Mouse (Mus musculus) intestine, postnatal 0 days (tissue): ENCODE data around the gene Aco1. TPM values are rescaled to one million over a fixed set of nuclear protein-coding genes. Genes with fewer than 3 reads are reported as not detected.

Source experiments
- ATAC-seq: fragments of 200-750 bp; cut with Nextera tagmentation; 2 replicates; pipeline ENCODE4 v1.8.0; 2017; ENCODE audit warnings: mild to moderate bottlenecking, moderate TSS enrichment, moderate library complexity
- H3K27ac ChIP-seq: fragments of 300-500 bp; sonication (generic); 2 replicates; pipeline ENCODE4 v1.5.1; 2014; ENCODE audit warnings: mild to moderate bottlenecking, low read depth, low read length, moderate library complexity
- H3K27me3 ChIP-seq: fragments of 300-500 bp; sonication (generic); replicated peaks from 2 replicates; pipeline ENCODE4 v1.6.1; 2014; ENCODE audit warnings: low read length, mixed read lengths; ENCODE audit not compliant: control insufficient read depth, insufficient read depth
- H3K36me3 ChIP-seq: fragments of 300-500 bp; sonication (generic); 2 replicates; pipeline ENCODE4 v1.6.1; 2014; ENCODE audit warnings: mild to moderate bottlenecking, moderate library complexity; ENCODE audit not compliant: control insufficient read depth, insufficient read depth
- H3K4me1 ChIP-seq: fragments of 300-500 bp; sonication (generic); replicated peaks from 2 replicates; pipeline ENCODE4 v1.6.1; 2014; ENCODE audit warnings: antibody characterized with exemption, low read length, mixed read lengths; ENCODE audit not compliant: control insufficient read depth, insufficient read depth
- H3K4me2 ChIP-seq: fragments of 300-500 bp; sonication (generic); replicated peaks from 2 replicates; pipeline ENCODE4 v1.6.1; 2014; ENCODE audit warnings: low read depth, mild to moderate bottlenecking, moderate library complexity
- H3K4me3 ChIP-seq: fragments of 300-500 bp; sonication (generic); 2 replicates; pipeline ENCODE4 v1.5.1; 2014; ENCODE audit warnings: low read depth, low read length
- H3K9ac ChIP-seq: fragments of 300-500 bp; sonication (generic); 2 replicates; pipeline ENCODE4 v1.6.1; 2014; ENCODE audit warnings: mild to moderate bottlenecking, low read depth, low read length
- H3K9me3 ChIP-seq: fragments of 300-500 bp; sonication (generic); 2 replicates; pipeline ENCODE4 v1.6.1; 2016; ENCODE audit warnings: mixed run types; ENCODE audit not compliant: control insufficient read depth
- CTCF ChIP-seq: sonication (generic); IDR thresholded peaks from 2 replicates; pipeline ENCODE4 v1.5.1; 2016; ENCODE audit warnings: low read depth, mild to moderate bottlenecking, control low read depth, antibody characterized with exemption, moderate library complexity
- WGBS: fragments of 180-500 bp; shearing (Covaris S2); extraction: QIAGEN DNeasy Blood & Tissue Kit; methylation state at CpG from one replicate; pipeline ENCODE4 v1.1.7; 2014; 5-methylcytosine and 5-hydroxymethylcytosine counted together
- polyA plus RNA-seq: library from polyadenylated mRNA; unstranded; fragments of >200 nt; fragmentation: Nextera tagmentation; extraction: Ambion mirVana; gene quantifications from 2 replicates; pipeline ENCODE4 v1.2.1, GENCODE M21; 2015

The Aco1 gene
- polyA plus RNA-seq, 1 experiment from 2014 or later = 55.6 TPM

- ATAC-seq = no peak
These were observed 75.5 kb downstream of the Aco1 start for GRCm38 (mm10) chr4:40218382-40218781.

DNA sequence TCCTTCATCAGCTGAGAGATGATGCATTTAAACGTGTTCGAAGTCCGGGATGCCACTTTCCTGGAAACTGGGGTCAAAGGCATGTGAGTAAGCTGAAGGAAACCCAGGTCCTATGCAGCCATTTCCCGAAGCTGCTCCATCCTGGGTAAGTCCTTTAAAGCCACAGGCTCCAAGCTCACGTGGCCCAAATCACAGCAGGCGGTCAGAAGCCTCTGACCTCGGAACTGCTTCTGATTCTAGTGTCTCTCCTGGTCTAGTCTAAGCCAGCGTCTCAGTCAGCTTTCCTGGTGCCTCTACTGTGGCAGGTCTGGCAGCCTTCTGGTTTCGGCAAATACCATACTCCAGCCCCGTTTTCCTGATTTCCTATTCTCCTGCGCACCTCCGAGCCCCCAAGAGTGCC is 77.6 kb downstream of the Aco1 start:
- H3K9me3 ChIP-seq = no peaks in the 10 kb centered on the region
- ATAC-seq = no peak
- H3K9ac ChIP-seq = no peak overlapping the region
- H3K4me1 ChIP-seq = no peaks in the 10 kb centered on the region
- WGBS = 40% methylated on average over 12 of the region's 12 CpGs
- no peak for TF ChIP-seq CTCF
- no peak overlapping the region for H3K4me3 ChIP-seq
- H3K27me3 ChIP-seq = no peaks in the 10 kb centered on the region
- H3K4me2 ChIP-seq = no peak overlapping the region
- H3K27ac ChIP-seq = no peak overlapping the region
- peaks cover 55% of the 10 kb centered on the region for H3K36me3 ChIP-seq

More at GRCm38 (mm10) chr4:40218382-40218781, 75.5 kb downstream of the Aco1 start:
- H3K4me2 ChIP-seq = no peak overlapping the region
- peaks cover 49% of the 10 kb centered on the region for H3K36me3 ChIP-seq
- no peaks in the 10 kb centered on the region for H3K27me3 ChIP-seq
- no peak overlapping the region for H3K4me3 ChIP-seq
- H3K9me3 ChIP-seq = no peaks in the 10 kb centered on the region
- WGBS = 73% methylated on average over 7 of the region's 7 CpGs
- no peak overlapping the region for H3K27ac ChIP-seq
- no peaks in the 10 kb centered on the region for H3K4me1 ChIP-seq
- peak; percentile 76 for TF ChIP-seq CTCF
- H3K9ac ChIP-seq = no peak overlapping the region

DNA sequence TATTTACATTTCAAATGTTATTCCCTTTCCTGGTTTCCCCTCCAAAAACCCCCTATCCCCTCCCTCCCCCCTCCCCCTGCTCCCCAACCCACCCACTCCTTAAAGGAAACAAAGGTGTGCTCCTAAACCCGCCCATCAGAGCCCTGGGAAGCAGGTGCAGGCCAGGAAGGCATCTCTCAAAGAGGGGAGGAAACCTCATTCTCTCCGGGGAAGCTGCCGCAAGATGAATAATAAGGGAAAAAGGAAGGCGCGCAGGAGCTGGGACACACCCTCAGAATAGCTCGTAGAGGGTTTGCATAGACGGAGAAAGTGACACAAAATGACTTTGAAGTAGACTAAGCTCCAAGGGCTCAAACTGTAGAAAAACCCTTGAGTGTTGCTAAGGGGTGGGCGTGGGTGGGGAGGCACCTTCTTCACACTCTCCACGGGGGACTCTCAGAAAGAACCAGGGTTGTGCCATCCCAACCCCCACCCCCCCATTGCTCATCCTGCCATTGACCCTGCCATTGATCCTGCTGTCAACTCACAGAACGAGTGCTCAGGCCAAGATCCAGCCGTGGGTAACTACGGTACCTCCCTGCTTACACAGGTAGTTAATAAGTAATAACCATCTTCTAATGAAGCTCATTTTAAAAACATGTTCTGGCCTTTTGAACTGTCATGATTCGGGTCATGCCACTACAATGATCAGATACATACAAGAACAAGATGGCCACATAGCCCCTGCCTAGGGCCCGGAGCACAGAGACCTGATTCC is 78.3 kb downstream of the Aco1 start:
- H3K27ac ChIP-seq = no peak overlapping the region
- 24% methylated on average over 14 of the region's 14 CpGs for WGBS
- no peak overlapping the region for H3K9ac ChIP-seq
- no peaks in the 10 kb centered on the region for H3K4me1 ChIP-seq
- H3K4me3 ChIP-seq = no peak overlapping the region
- no peaks in the 10 kb centered on the region for H3K27me3 ChIP-seq
- peaks cover 62% of the 10 kb centered on the region for H3K36me3 ChIP-seq
- no peak overlapping the region for H3K4me2 ChIP-seq
- H3K9me3 ChIP-seq = no peaks in the 10 kb centered on the region
- no peak for TF ChIP-seq CTCF
- peak; percentile 51; the same call in 1 of the 2 replicates for ATAC-seq

DNA sequence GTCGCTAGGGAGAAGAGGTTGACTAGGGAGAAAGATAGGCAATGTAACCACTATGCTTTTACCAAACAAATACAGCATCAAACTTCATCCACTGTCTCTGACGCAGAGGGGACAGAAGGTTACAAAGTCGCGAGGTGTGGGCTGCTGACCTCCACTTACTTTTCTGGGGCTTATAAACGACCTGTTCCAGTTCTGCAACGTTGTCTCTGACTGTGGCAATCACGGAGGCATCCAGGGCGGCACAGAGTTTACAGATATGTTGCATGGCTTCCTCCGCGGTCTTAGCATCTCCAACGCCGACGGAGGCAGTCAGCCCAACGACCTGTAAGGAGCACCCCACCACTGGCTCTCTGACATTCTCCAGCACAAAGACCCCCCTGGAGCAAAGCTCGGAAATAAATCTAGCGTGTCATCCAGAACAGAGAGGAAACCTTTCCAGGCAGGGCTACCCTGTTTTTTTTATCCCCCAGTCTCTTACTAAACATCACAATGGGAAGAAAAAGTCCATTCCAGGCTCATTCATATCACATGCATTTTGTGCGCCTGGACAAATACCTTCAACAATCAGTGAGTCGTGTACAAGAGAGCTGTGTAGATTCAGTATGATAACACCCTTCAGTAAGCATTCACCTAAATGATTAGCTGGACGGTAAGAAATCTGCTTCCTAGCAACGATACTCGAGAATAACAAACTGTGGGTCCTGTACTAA is 79.2 kb downstream of the Aco1 start:
- H3K36me3 ChIP-seq = peaks cover 61% of the 10 kb centered on the region
- no peak overlapping the region for H3K9ac ChIP-seq
- no peak overlapping the region for H3K4me3 ChIP-seq
- H3K4me1 ChIP-seq = no peaks in the 10 kb centered on the region
- no peaks in the 10 kb centered on the region for H3K27me3 ChIP-seq
- H3K4me2 ChIP-seq = no peak overlapping the region
- no peaks in the 10 kb centered on the region for H3K9me3 ChIP-seq
- WGBS = 53% methylated on average over 21 of the region's 21 CpGs
- no peak for ATAC-seq
- no peak for TF ChIP-seq CTCF
- no peak overlapping the region for H3K27ac ChIP-seq

- Histone ChIP-seq H3K4me1 (no peaks in the 10 kb centered on the region), H3K36me3 (peaks cover 52% of the 10 kb centered on the region), H3K4me3 (no peak overlapping the region), H3K27ac (no peak overlapping the region), H3K9ac (no peak overlapping the region), H3K27me3 (no peaks in the 10 kb centered on the region), H3K9me3 (no peaks in the 10 kb centered on the region), H3K4me2 (no peak overlapping the region)
- ATAC-seq = no peak
- WGBS = 69% methylated on average over 5 of the region's 5 CpGs
- TF ChIP-seq CTCF = no peak
These were observed 83.2 kb downstream of the Aco1 start for GRCm38 (mm10) chr4:40226095-40226494.

DNA sequence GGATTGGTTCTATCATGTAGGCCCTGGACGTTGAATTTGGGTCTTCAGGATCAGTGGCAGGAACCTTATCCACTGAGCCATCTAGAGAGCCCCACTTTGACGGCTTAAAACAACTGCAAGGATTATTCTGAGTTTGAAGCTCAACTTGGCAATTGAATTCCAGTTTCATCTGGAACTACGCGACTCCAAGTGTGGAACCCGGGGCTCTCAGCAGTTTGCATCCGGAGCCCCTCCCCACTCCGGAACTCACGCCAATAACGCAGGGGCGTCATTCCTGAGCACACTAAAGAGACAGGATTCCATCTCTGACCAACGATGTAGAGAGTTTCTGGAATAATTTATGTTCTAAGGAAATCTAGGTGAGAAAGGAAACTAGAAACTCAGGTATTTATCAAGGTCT is 84.2 kb downstream of the Aco1 start:
- Histone ChIP-seq H3K9me3 (no peaks in the 10 kb centered on the region), H3K4me2 (no peak overlapping the region), H3K27ac (no peak overlapping the region), H3K36me3 (peaks cover 46% of the 10 kb centered on the region), H3K4me3 (no peak overlapping the region), H3K27me3 (no peaks in the 10 kb centered on the region), H3K9ac (no peak overlapping the region), H3K4me1 (no peaks in the 10 kb centered on the region)
- WGBS = 85% methylated on average over 11 of the region's 11 CpGs
- ATAC-seq = no peak
- no peak for TF ChIP-seq CTCF
